In the genomic region with DNA sequence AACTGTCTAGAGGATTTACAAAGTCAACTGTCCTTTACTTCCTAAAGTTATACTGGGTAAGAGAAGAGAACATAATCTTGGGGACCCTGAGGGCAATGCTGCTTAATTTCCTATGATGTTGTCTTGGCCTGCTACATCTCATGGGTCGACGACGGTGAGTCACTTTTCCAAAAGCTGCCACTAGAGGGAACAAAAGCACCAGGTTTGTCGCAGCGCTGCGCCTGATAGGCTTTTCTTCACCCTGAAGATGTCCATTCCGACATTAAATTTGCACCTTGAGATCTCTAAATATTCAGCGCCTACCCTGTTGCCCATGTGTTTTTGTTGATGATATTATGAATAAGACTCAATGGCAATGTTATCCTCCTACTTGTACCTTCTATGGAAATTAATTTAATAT, we compare ENCODE assay signal across 8 mouse cellular contexts.
DNase-seq lines count a peak whose midpoint lies in the region; ATAC-seq and TF ChIP-seq lines count a peak whose summit lies in the region.

No protein-coding gene starts in this region.

- H3K9me3 ChIP-seq in kidney, embryonic 15.5 days (replicated peaks): no peaks in the 10 kb centered on the region
- no peaks in the 10 kb centered on the region for H3K9me3 ChIP-seq in neural tube, embryonic 13.5 days

- no peaks in the 10 kb centered on the region for H3K4me1 ChIP-seq in kidney, embryonic 15.5 days
- H3K4me1 ChIP-seq in liver, adult 2 months (ENCODE audit: control insufficient read depth, insufficient read depth, low read length): no peaks in the 10 kb centered on the region; the same call in 1 of the 2 replicates
- no peaks in the 10 kb centered on the region for H3K4me1 ChIP-seq in neural tube, embryonic 13.5 days (replicated peaks)

- no peak for TF ChIP-seq POLR2A in liver, adult 2 months (IDR thresholded peaks at IDR 0.05; ENCODE audit: extremely low read depth, insufficient read depth, low read length)

- no peak overlapping the region for H3K4me3 ChIP-seq in kidney, embryonic 15.5 days (replicated peaks)
- no peak overlapping the region for H3K4me3 ChIP-seq in liver, adult 2 months (ENCODE audit: insufficient read depth, low read depth, low read length)
- H3K4me3 ChIP-seq in neural tube, embryonic 13.5 days: no peak overlapping the region

- H3K27ac ChIP-seq in kidney, embryonic 15.5 days: no peak overlapping the region
- no peak overlapping the region for H3K27ac ChIP-seq in liver, adult 2 months (replicated peaks; ENCODE audit: insufficient read depth, low read depth, low read length)
- no peak overlapping the region for H3K27ac ChIP-seq in neural tube, embryonic 13.5 days (replicated peaks)

- no peaks in the 10 kb centered on the region for H3K79me2 ChIP-seq in liver, adult 2 months (ENCODE audit: control insufficient read depth, insufficient read depth, low read length)

- ATAC-seq in Patski: peak; percentile 80
- peak; percentile 78 for ATAC-seq in common myeloid progenitor, adult 5-6 weeks (replicated peaks; ENCODE audit: low read depth, poor library complexity, severe bottlenecking)
- peak; percentile 66; the same call in 1 of the 2 replicates for ATAC-seq in kidney, embryonic 15.5 days (replicated peaks; ENCODE audit: low FRiP score)
- peak; percentile 82 for ATAC-seq in neural tube, embryonic 13.5 days (ENCODE audit: low read depth)

- in situ Hi-C loops in Patski (cut with MboI; ENCODE audit: low pct_unique_long_range_greater_than_20kb): loop anchor here (10.0 to 25.0 kb wide), 4 partner anchors 171 to 1091 kb away; no protein-coding TSS in a partner anchor

- POLR2A ChIA-PET in Patski (lab: Charles Lee): no interaction called here

- peaks cover 32% of the 10 kb centered on the region for H3K27me3 ChIP-seq in Patski
- H3K27me3 ChIP-seq in kidney, embryonic 15.5 days: no peaks in the 10 kb centered on the region
- no peaks in the 10 kb centered on the region for H3K27me3 ChIP-seq in liver, adult 2 months (ENCODE audit: control insufficient read depth, insufficient read depth, low read length)
- H3K27me3 ChIP-seq in neural tube, embryonic 13.5 days: no peaks in the 10 kb centered on the region

- H3K36me3 ChIP-seq in kidney, embryonic 15.5 days: no peaks in the 10 kb centered on the region
- H3K36me3 ChIP-seq in liver, adult 2 months (ENCODE audit: control insufficient read depth, insufficient read depth, low read length): no peaks in the 10 kb centered on the region
- no peaks in the 10 kb centered on the region for H3K36me3 ChIP-seq in neural tube, embryonic 13.5 days

- CTCF ChIA-PET in Patski (lab: Charles Lee): interaction anchor here (1.0 to 1.3 kb wide), 2 partner anchors 10 to 1028 kb away, joined by 3 to 5 read pairs; no protein-coding TSS in a partner anchor

- peak; percentile 86 for TF ChIP-seq CTCF in Patski (IDR thresholded peaks at IDR 0.05)
- TF ChIP-seq CTCF in liver, adult 2 months (IDR thresholded peaks at IDR 0.05; ENCODE audit: low read depth, low read length): peak; percentile 80

- WGBS in kidney, embryonic 15.5 days: 7% methylated on average over 8 of the region's 8 CpGs
- 6% methylated on average over 8 of the region's 8 CpGs for WGBS in liver, adult 2 months
- WGBS in neural tube, embryonic 13.5 days: 12% methylated on average over 8 of the region's 8 CpGs

- H3K4me2 ChIP-seq in kidney, embryonic 15.5 days: no peak overlapping the region
- no peak overlapping the region for H3K4me2 ChIP-seq in neural tube, embryonic 13.5 days

- no peak overlapping the region for H3K9ac ChIP-seq in kidney, embryonic 15.5 days
- H3K9ac ChIP-seq in liver, adult 2 months (ENCODE audit: low read depth, low read length): no peak overlapping the region
- H3K9ac ChIP-seq in neural tube, embryonic 13.5 days: no peak overlapping the region

- DNase-seq in 3134 (ENCODE audit: extremely low read depth, insufficient read length, low spot score) (peak; percentile 5), Patski (ENCODE audit: low read depth, low spot score) (peak; percentile 10)
- DNase-seq in gastrocnemius, postnatal 10 days: peak; percentile 52
- DNase-seq in liver, adult 2 months (ENCODE audit: extremely low read depth, low read depth, low spot score): peak; percentile 12
- DNase-seq in thymus, postnatal 4 days: peak; percentile 53
